Mouse (Mus musculus): ENCODE data around the gene Banf2. TPM values are rescaled to one million over a fixed set of nuclear protein-coding genes. Genes with fewer than 3 reads are reported as not detected.

Banf2 gene
- polyA plus RNA-seq, 1 experiment from 2014 or later = not detected

GRCm38 (mm10) chr2:144092767-144093166 is 59.9 kb downstream of the Banf2 start:
- Histone ChIP-seq H3K27ac (ENCODE audit: low read depth) (no peak overlapping the region), H3K4me2 (no peak overlapping the region), H3K27me3 (ENCODE audit: insufficient read depth, low read length) (no peaks in the 10 kb centered on the region), H3K9me3 (ENCODE audit: low read depth, low read length) (no peaks in the 10 kb centered on the region), H3K36me3 (ENCODE audit: insufficient read depth) (no peaks in the 10 kb centered on the region), H3K4me1 (ENCODE audit: insufficient read depth) (no peaks in the 10 kb centered on the region), H3K4me3 (ENCODE audit: low read depth, low read length) (no peak overlapping the region), H3K9ac (no peak overlapping the region)
- WGBS = 82% methylated on average over 4 of the region's 4 CpGs
- no peak for ATAC-seq (ENCODE audit: insufficient read depth)
- DNase-seq = no peak
- no peak for TF ChIP-seq CTCF (IDR thresholded peaks at IDR 0.05; ENCODE audit: low read depth)

GRCm38 (mm10) chr2:144094721-144095120 is 61.9 kb downstream of the Banf2 start:
- Histone ChIP-seq H3K4me2 (no peak overlapping the region), H3K4me3 (ENCODE audit: low read depth, low read length) (no peak overlapping the region), H3K9ac (no peak overlapping the region), H3K9me3 (ENCODE audit: low read depth, low read length) (no peaks in the 10 kb centered on the region), H3K4me1 (ENCODE audit: insufficient read depth) (no peaks in the 10 kb centered on the region), H3K27me3 (ENCODE audit: insufficient read depth, low read length) (no peaks in the 10 kb centered on the region), H3K27ac (ENCODE audit: low read depth) (no peak overlapping the region), H3K36me3 (ENCODE audit: insufficient read depth) (no peaks in the 10 kb centered on the region)
- DNase-seq (no peak), ATAC-seq (ENCODE audit: insufficient read depth) (no peak)
- TF ChIP-seq CTCF (IDR thresholded peaks at IDR 0.05; ENCODE audit: low read depth) = no peak
- WGBS = 65% methylated on average over 1 of the region's 1 CpGs

GRCm38 (mm10) chr2:144101463-144101961 is 68.7 kb downstream of the Banf2 start:
- H3K36me3 ChIP-seq (ENCODE audit: insufficient read depth) = no peaks in the 10 kb centered on the region
- no peak overlapping the region for H3K27ac ChIP-seq (ENCODE audit: low read depth)
- no peak overlapping the region for H3K4me2 ChIP-seq
- no peaks in the 10 kb centered on the region for H3K4me1 ChIP-seq (ENCODE audit: insufficient read depth)
- DNase-seq = peak; percentile 13
- 71% methylated on average over 13 of the region's 13 CpGs for WGBS
- H3K4me3 ChIP-seq (ENCODE audit: low read depth, low read length) = no peak overlapping the region
- TF ChIP-seq CTCF (IDR thresholded peaks at IDR 0.05; ENCODE audit: low read depth) = no peak
- no peak overlapping the region for H3K9ac ChIP-seq
- ATAC-seq (ENCODE audit: insufficient read depth) = no peak
- H3K27me3 ChIP-seq (ENCODE audit: insufficient read depth, low read length) = no peaks in the 10 kb centered on the region
- no peaks in the 10 kb centered on the region for H3K9me3 ChIP-seq (ENCODE audit: low read depth, low read length)

GRCm38 (mm10) chr2:144107374-144107773 is 74.5 kb downstream of the Banf2 start:
- H3K4me2 ChIP-seq = no peak overlapping the region
- no peaks in the 10 kb centered on the region for H3K27me3 ChIP-seq (ENCODE audit: insufficient read depth, low read length)
- ATAC-seq (ENCODE audit: insufficient read depth) (no peak), DNase-seq (no peak)
- H3K4me3 ChIP-seq (ENCODE audit: low read depth, low read length) = no peak overlapping the region
- TF ChIP-seq CTCF (IDR thresholded peaks at IDR 0.05; ENCODE audit: low read depth) = no peak
- H3K4me1 ChIP-seq (ENCODE audit: insufficient read depth) = no peaks in the 10 kb centered on the region
- H3K9ac ChIP-seq = no peak overlapping the region
- no peak overlapping the region for H3K27ac ChIP-seq (ENCODE audit: low read depth)
- no peaks in the 10 kb centered on the region for H3K9me3 ChIP-seq (ENCODE audit: low read depth, low read length)
- WGBS = 82% methylated on average over 5 of the region's 5 CpGs
- H3K36me3 ChIP-seq (ENCODE audit: insufficient read depth) = no peaks in the 10 kb centered on the region

- H3K4me2 ChIP-seq = no peak overlapping the region
- no peaks in the 10 kb centered on the region for H3K27me3 ChIP-seq (ENCODE audit: insufficient read depth, low read length)
- no peak overlapping the region for H3K9ac ChIP-seq
- H3K4me3 ChIP-seq (ENCODE audit: low read depth, low read length) = no peak overlapping the region
- no peaks in the 10 kb centered on the region for H3K4me1 ChIP-seq (ENCODE audit: insufficient read depth)
- 45% methylated on average over 2 of the region's 2 CpGs for WGBS
- DNase-seq (no peak), ATAC-seq (ENCODE audit: insufficient read depth) (no peak)
- no peak overlapping the region for H3K27ac ChIP-seq (ENCODE audit: low read depth)
- no peaks in the 10 kb centered on the region for H3K36me3 ChIP-seq (ENCODE audit: insufficient read depth)
- no peaks in the 10 kb centered on the region for H3K9me3 ChIP-seq (ENCODE audit: low read depth, low read length)
- TF ChIP-seq CTCF (IDR thresholded peaks at IDR 0.05; ENCODE audit: low read depth) = no peak
Measured at GRCm38 (mm10) chr2:144107810-144108209, 75.0 kb downstream of the Banf2 start.

- no peaks in the 10 kb centered on the region for H3K36me3 ChIP-seq (ENCODE audit: insufficient read depth)
- H3K27ac ChIP-seq (ENCODE audit: low read depth) = no peak overlapping the region
- H3K9ac ChIP-seq = no peak overlapping the region
- TF ChIP-seq CTCF (IDR thresholded peaks at IDR 0.05; ENCODE audit: low read depth) = no peak
- no peaks in the 10 kb centered on the region for H3K4me1 ChIP-seq (ENCODE audit: insufficient read depth)
- DNase-seq (no peak), ATAC-seq (ENCODE audit: insufficient read depth) (no peak)
- WGBS = 71% methylated on average over 3 of the region's 3 CpGs
- no peaks in the 10 kb centered on the region for H3K9me3 ChIP-seq (ENCODE audit: low read depth, low read length)
- no peaks in the 10 kb centered on the region for H3K27me3 ChIP-seq (ENCODE audit: insufficient read depth, low read length)
- no peak overlapping the region for H3K4me3 ChIP-seq (ENCODE audit: low read depth, low read length)
- no peak overlapping the region for H3K4me2 ChIP-seq
Measured at GRCm38 (mm10) chr2:144108376-144108775, 75.5 kb downstream of the Banf2 start.

GRCm38 (mm10) chr2:144111966-144112365 is 79.1 kb downstream of the Banf2 start:
- Histone ChIP-seq H3K9me3 (ENCODE audit: low read depth, low read length) (no peaks in the 10 kb centered on the region), H3K4me1 (ENCODE audit: insufficient read depth) (no peaks in the 10 kb centered on the region), H3K4me3 (ENCODE audit: low read depth, low read length) (no peak overlapping the region), H3K27ac (ENCODE audit: low read depth) (no peak overlapping the region), H3K9ac (no peak overlapping the region), H3K4me2 (no peak overlapping the region), H3K36me3 (ENCODE audit: insufficient read depth) (no peaks in the 10 kb centered on the region), H3K27me3 (ENCODE audit: insufficient read depth, low read length) (no peaks in the 10 kb centered on the region)
- no peak for TF ChIP-seq CTCF (IDR thresholded peaks at IDR 0.05; ENCODE audit: low read depth)
- ATAC-seq (ENCODE audit: insufficient read depth) (peak; percentile 11; the same call in 1 of the 2 replicates), DNase-seq (no peak)
- WGBS = 70% methylated on average over 7 of the region's 7 CpGs

DNA sequence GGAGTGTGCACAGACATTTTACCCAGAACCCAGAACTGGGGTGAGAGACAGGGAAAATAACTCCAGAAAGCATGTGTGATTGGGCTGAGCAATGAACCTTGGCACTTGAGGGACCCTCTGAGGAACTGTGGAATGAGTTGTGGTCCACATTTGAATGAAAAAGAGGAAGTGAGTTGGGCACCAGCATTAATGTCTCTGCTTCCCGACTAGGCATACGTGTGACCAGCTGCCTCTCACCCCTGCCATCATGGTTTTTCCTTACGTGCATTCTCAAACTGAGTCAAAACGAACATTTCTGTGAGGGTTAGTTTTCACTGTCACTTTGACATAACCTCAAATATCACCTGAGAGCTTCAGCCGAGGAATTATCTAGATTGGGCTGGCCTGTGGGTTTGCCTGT is 79.8 kb downstream of the Banf2 start:
- H3K4me1 ChIP-seq (ENCODE audit: insufficient read depth) = no peaks in the 10 kb centered on the region
- no peaks in the 10 kb centered on the region for H3K27me3 ChIP-seq (ENCODE audit: insufficient read depth, low read length)
- no peak overlapping the region for H3K9ac ChIP-seq
- 66% methylated on average over 5 of the region's 5 CpGs for WGBS
- H3K9me3 ChIP-seq (ENCODE audit: low read depth, low read length) = no peaks in the 10 kb centered on the region
- ATAC-seq (ENCODE audit: insufficient read depth) (no peak), DNase-seq (no peak)
- no peaks in the 10 kb centered on the region for H3K36me3 ChIP-seq (ENCODE audit: insufficient read depth)
- H3K4me3 ChIP-seq (ENCODE audit: low read depth, low read length) = no peak overlapping the region
- TF ChIP-seq CTCF (IDR thresholded peaks at IDR 0.05; ENCODE audit: low read depth) = no peak
- H3K4me2 ChIP-seq = no peak overlapping the region
- no peak overlapping the region for H3K27ac ChIP-seq (ENCODE audit: low read depth)
